Mouse (Mus musculus) bone marrow, adult 2 months (tissue): ENCODE measurements at regions not wholly inside any gene's neighbourhood (a gene's known extent, or its start where the extent isn't known, plus 50 kb on each side); places are given as distances from the start of the nearest gene placed in this dataset.

Experiments used
- CTCF ChIP-seq: fragments of 200-500 bp; IDR thresholded peaks from 2 replicates; pipeline ENCODE4 v1.5.1; 2011; ENCODE audit warnings: low read length, control low read depth; ENCODE audit not compliant: control insufficient read depth, insufficient read depth
- POLR2A ChIP-seq: fragments of 200-500 bp; IDR thresholded peaks from 2 replicates; pipeline ENCODE4 v1.6.1; 2011; ENCODE audit warnings: low read depth, mild to moderate bottlenecking, control low read depth, low read length, borderline replicate concordance; ENCODE audit not compliant: control insufficient read depth

- TF ChIP-seq CTCF = no peak
- TF ChIP-seq POLR2A = no peak
Observed at GRCm38 (mm10) chr13:31477171-31477867, 78.6 kb upstream of the Foxq1 start.
